Mouse (Mus musculus) induced T-regulatory cell, adult 2 months (primary cell): ENCODE data around the gene Cd209c.
A peak's percentile ranks its signal among the peaks of the same experiment; 100 is the strongest.

ENCODE experiments used
- DNase-seq: peaks from one replicate; pipeline ENCODE4 v3.0.0-alpha.2; 2012; ENCODE audit warnings: low read depth

The Cd209c gene

DNA sequence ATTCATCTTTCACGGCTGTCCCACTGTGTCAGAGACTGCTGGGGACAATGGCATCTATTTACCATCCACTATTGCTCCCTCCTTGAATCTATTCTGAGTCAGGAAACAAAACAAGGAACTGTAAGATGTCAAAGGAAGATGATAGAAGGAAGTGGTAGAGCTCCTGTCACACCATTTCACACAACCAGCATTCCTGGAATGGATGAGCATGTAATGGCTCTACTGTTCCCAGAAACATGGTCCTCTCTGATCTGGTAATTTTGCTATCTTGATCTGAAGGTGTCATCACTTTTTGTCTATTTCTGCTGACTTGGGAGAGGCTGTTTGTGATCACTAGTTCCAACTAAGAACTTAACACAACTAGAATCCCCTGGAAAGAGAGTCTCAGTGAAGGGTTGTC, at the start of gene Cd209c:
TSS of gene Cd209c (minus strand) at position 101 of the 400 bp plus-strand sequence.
- DNase-seq: no peak

GRCm38 (mm10) chr8:3994219-3994618, 39.7 kb upstream of the Cd209c start:
- DNase-seq: no peak

DNA sequence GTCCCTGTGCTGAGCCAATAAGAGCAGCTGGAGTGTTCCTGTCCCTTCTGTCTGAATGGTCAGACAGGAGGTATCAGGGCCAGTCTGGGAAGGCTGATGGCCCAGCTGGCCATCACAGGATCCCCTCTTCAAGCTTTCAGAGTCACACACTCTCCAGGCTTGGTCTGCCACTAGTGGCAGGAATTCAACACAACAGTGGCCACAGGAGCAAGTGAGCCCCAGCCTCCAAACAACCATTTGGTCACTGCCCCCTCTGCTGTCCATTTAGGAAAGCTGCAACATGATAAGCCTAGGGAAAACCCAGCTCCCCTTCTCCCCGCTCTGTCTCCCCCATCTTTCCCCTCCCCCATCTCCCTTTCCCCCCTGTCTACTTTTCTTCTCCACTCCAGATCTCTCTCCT, 1.5 kb upstream of the Cd209c start:
- peak; percentile 1 for DNase-seq

- no peak for DNase-seq
Observed at GRCm38 (mm10) chr8:3940023-3940422, 14.5 kb downstream of the Cd209c start.

- no peak for DNase-seq
Observed at GRCm38 (mm10) chr8:3926744-3927143, 27.8 kb downstream of the Cd209c start, which contains the start of gene Cd209b. Gene Cd209b, minus strand, starts transcription at chr8:3926844.
